Mouse (Mus musculus): ENCODE data around the gene Ubr2. TPM values are rescaled to one million over a fixed set of nuclear protein-coding genes. Genes with fewer than 3 reads are reported as not detected.

Gene Ubr2
- polyA plus RNA-seq, 1 experiment from 2014 or later, result 16.2 TPM

GRCm38 (mm10) chr17:46995621-46996020 lies 14.7 kb downstream of the Ubr2 start:
- DNase-seq (ENCODE audit: low spot score), result no peak
- no peak overlapping the region for H3K27ac ChIP-seq (replicated peaks)
- peaks cover 17% of the 10 kb centered on the region for H3K4me1 ChIP-seq
- H3K27me3 ChIP-seq (replicated peaks; ENCODE audit: low read depth, poor library complexity, severe bottlenecking), result no peaks in the 10 kb centered on the region
- no peaks in the 10 kb centered on the region for H3K9me3 ChIP-seq
- no peak overlapping the region for H3K4me3 ChIP-seq
- 76% methylated on average over 3 of the region's 3 CpGs for WGBS
- peaks cover 93% of the 10 kb centered on the region for H3K36me3 ChIP-seq (replicated peaks)

- Histone ChIP-seq H3K27me3 (replicated peaks; ENCODE audit: low read depth, poor library complexity, severe bottlenecking) (no peaks in the 10 kb centered on the region), H3K27ac (replicated peaks) (no peak overlapping the region), H3K9me3 (no peaks in the 10 kb centered on the region), H3K4me3 (no peak overlapping the region), H3K36me3 (replicated peaks) (peaks cover 93% of the 10 kb centered on the region), H3K4me1 (peaks cover 17% of the 10 kb centered on the region)
- 81% methylated on average over 10 of the region's 10 CpGs for WGBS
- peak; percentile 23 for DNase-seq (ENCODE audit: low spot score)
Measured at GRCm38 (mm10) chr17:46994641-46995398, 15.5 kb downstream of the Ubr2 start.

- peaks cover 93% of the 10 kb centered on the region for H3K36me3 ChIP-seq (replicated peaks)
- WGBS, result 96% methylated on average over 8 of the region's 8 CpGs
- H3K27ac ChIP-seq (replicated peaks), result no peak overlapping the region
Measured at GRCm38 (mm10) chr17:46993625-46994024, 16.7 kb downstream of the Ubr2 start.

GRCm38 (mm10) chr17:46987631-46988030 lies 22.7 kb downstream of the Ubr2 start:
- Histone ChIP-seq H3K4me3 (no peak overlapping the region), H3K36me3 (replicated peaks) (peaks cover 100% of the 10 kb centered on the region), H3K27me3 (replicated peaks; ENCODE audit: low read depth, poor library complexity, severe bottlenecking) (no peaks in the 10 kb centered on the region), H3K4me1 (0 out of 2 replicates have a peak, but pooled peaks cover 5% of the 10 kb centered on the region), H3K27ac (replicated peaks) (no peak overlapping the region), H3K9me3 (no peaks in the 10 kb centered on the region)
- DNase-seq (ENCODE audit: low spot score), result no peak
- WGBS, result 87% methylated on average over 3 of the region's 3 CpGs

More at GRCm38 (mm10) chr17:46993625-46994024, 16.7 kb downstream of the Ubr2 start:
- Histone ChIP-seq H3K4me1 (peaks cover 17% of the 10 kb centered on the region), H3K27me3 (replicated peaks; ENCODE audit: low read depth, poor library complexity, severe bottlenecking) (no peaks in the 10 kb centered on the region), H3K4me3 (no peak overlapping the region), H3K9me3 (no peaks in the 10 kb centered on the region)
- no peak for DNase-seq (ENCODE audit: low spot score)

GRCm38 (mm10) chr17:46980050-46980449 lies 30.3 kb downstream of the Ubr2 start:
- Histone ChIP-seq H3K4me1 (no peaks in the 10 kb centered on the region), H3K4me3 (no peak overlapping the region), H3K27me3 (replicated peaks; ENCODE audit: low read depth, poor library complexity, severe bottlenecking) (no peaks in the 10 kb centered on the region), H3K9me3 (peaks cover 6% of the 10 kb centered on the region; the same call in 1 of the 2 replicates), H3K27ac (replicated peaks) (no peak overlapping the region), H3K36me3 (replicated peaks) (peaks cover 100% of the 10 kb centered on the region)
- DNase-seq (ENCODE audit: low spot score), result no peak
- 91% methylated on average over 6 of the region's 6 CpGs for whole genome bisulfite sequencing

- WGBS, result 59% methylated on average over 3 of the region's 3 CpGs
- Histone ChIP-seq H3K27me3 (replicated peaks; ENCODE audit: low read depth, poor library complexity, severe bottlenecking) (no peaks in the 10 kb centered on the region), H3K27ac (replicated peaks) (no peak overlapping the region), H3K4me3 (no peak overlapping the region), H3K4me1 (no peaks in the 10 kb centered on the region), H3K36me3 (replicated peaks) (peaks cover 100% of the 10 kb centered on the region), H3K9me3 (peaks cover 6% of the 10 kb centered on the region; the same call in 1 of the 2 replicates)
- peak; percentile 74 for DNase-seq (ENCODE audit: low spot score)
Measured at GRCm38 (mm10) chr17:46975183-46975582, 35.2 kb downstream of the Ubr2 start.

- no peak overlapping the region for H3K27ac ChIP-seq (replicated peaks)
- no peak for DNase-seq (ENCODE audit: low spot score)
- peaks cover 100% of the 10 kb centered on the region for H3K36me3 ChIP-seq (replicated peaks)
- no peaks in the 10 kb centered on the region for H3K27me3 ChIP-seq (replicated peaks; ENCODE audit: low read depth, poor library complexity, severe bottlenecking)
- peaks cover 6% of the 10 kb centered on the region; the same call in 1 of the 2 replicates for H3K9me3 ChIP-seq
- WGBS, result 93% methylated on average over 7 of the region's 7 CpGs
- H3K4me1 ChIP-seq, result no peaks in the 10 kb centered on the region
- H3K4me3 ChIP-seq, result no peak overlapping the region
Measured at GRCm38 (mm10) chr17:46972603-46973002, 37.8 kb downstream of the Ubr2 start.

- no peak overlapping the region for H3K4me3 ChIP-seq
- H3K4me1 ChIP-seq, result no peaks in the 10 kb centered on the region
- no peaks in the 10 kb centered on the region for H3K27me3 ChIP-seq (replicated peaks; ENCODE audit: low read depth, poor library complexity, severe bottlenecking)
- WGBS, result 91% methylated on average over 14 of the region's 14 CpGs
- DNase-seq (ENCODE audit: low spot score), result no peak
- no peak overlapping the region for H3K27ac ChIP-seq (replicated peaks)
- H3K9me3 ChIP-seq, result no peaks in the 10 kb centered on the region
- peaks cover 100% of the 10 kb centered on the region for H3K36me3 ChIP-seq (replicated peaks)
Measured at GRCm38 (mm10) chr17:46966892-46967291, 43.5 kb downstream of the Ubr2 start.

GRCm38 (mm10) chr17:46963186-46963585 lies 47.2 kb downstream of the Ubr2 start:
- no peaks in the 10 kb centered on the region for H3K27me3 ChIP-seq (replicated peaks; ENCODE audit: low read depth, poor library complexity, severe bottlenecking)
- no peak for DNase-seq (ENCODE audit: low spot score)
- peaks cover 100% of the 10 kb centered on the region for H3K36me3 ChIP-seq (replicated peaks)
- no peak overlapping the region for H3K4me3 ChIP-seq
- no peaks in the 10 kb centered on the region for H3K4me1 ChIP-seq
- no peaks in the 10 kb centered on the region for H3K9me3 ChIP-seq
- 93% methylated on average over 13 of the region's 13 CpGs for WGBS
- no peak overlapping the region for H3K27ac ChIP-seq (replicated peaks)

GRCm38 (mm10) chr17:46962153-46962552 lies 48.2 kb downstream of the Ubr2 start:
- peaks cover 100% of the 10 kb centered on the region for H3K36me3 ChIP-seq (replicated peaks)
- no peaks in the 10 kb centered on the region for H3K4me1 ChIP-seq
- no peaks in the 10 kb centered on the region for H3K9me3 ChIP-seq
- H3K27me3 ChIP-seq (replicated peaks; ENCODE audit: low read depth, poor library complexity, severe bottlenecking), result no peaks in the 10 kb centered on the region
- WGBS, result 85% methylated on average over 3 of the region's 3 CpGs
- no peak overlapping the region for H3K4me3 ChIP-seq
- no peak for DNase-seq (ENCODE audit: low spot score)
- no peak overlapping the region for H3K27ac ChIP-seq (replicated peaks)

GRCm38 (mm10) chr17:46960216-46960615 lies 50.1 kb downstream of the Ubr2 start:
- no peak overlapping the region for H3K27ac ChIP-seq (replicated peaks)
- H3K4me3 ChIP-seq, result no peak overlapping the region
- H3K4me1 ChIP-seq, result no peaks in the 10 kb centered on the region
- no peaks in the 10 kb centered on the region for H3K9me3 ChIP-seq
- DNase-seq (ENCODE audit: low spot score), result no peak
- WGBS, result 92% methylated on average over 10 of the region's 10 CpGs
- H3K36me3 ChIP-seq (replicated peaks), result peaks cover 100% of the 10 kb centered on the region
- no peaks in the 10 kb centered on the region for H3K27me3 ChIP-seq (replicated peaks; ENCODE audit: low read depth, poor library complexity, severe bottlenecking)

GRCm38 (mm10) chr17:46958045-46958444 lies 52.3 kb downstream of the Ubr2 start:
- Histone ChIP-seq H3K27ac (replicated peaks) (no peak overlapping the region), H3K27me3 (replicated peaks; ENCODE audit: low read depth, poor library complexity, severe bottlenecking) (no peaks in the 10 kb centered on the region), H3K4me1 (no peaks in the 10 kb centered on the region), H3K36me3 (replicated peaks) (peaks cover 100% of the 10 kb centered on the region), H3K4me3 (no peak overlapping the region), H3K9me3 (no peaks in the 10 kb centered on the region)
- 92% methylated on average over 2 of the region's 2 CpGs for WGBS
- DNase-seq (ENCODE audit: low spot score), result no peak

GRCm38 (mm10) chr17:46946276-46946675 lies 64.1 kb downstream of the Ubr2 start:
- Histone ChIP-seq H3K27me3 (replicated peaks; ENCODE audit: low read depth, poor library complexity, severe bottlenecking) (no peaks in the 10 kb centered on the region), H3K27ac (replicated peaks) (no peak overlapping the region), H3K4me3 (no peak overlapping the region), H3K36me3 (replicated peaks) (peaks cover 86% of the 10 kb centered on the region), H3K4me1 (no peaks in the 10 kb centered on the region), H3K9me3 (no peaks in the 10 kb centered on the region)
- WGBS, result 93% methylated on average over 9 of the region's 9 CpGs
- DNase-seq (ENCODE audit: low spot score), result no peak
